Mouse (Mus musculus) cerebellum, adult 9-11 months (tissue): ENCODE results near the gene Pla2g4e.
"Not testable (repeated sequence)": the region's sequence is repeated elsewhere in the genome, so short reads cannot be mapped to it uniquely, and the experiment has no call there.

ENCODE experiments used
- DNase-seq: peaks from one replicate; pipeline ENCODE4 v3.0.0; 2022

Gene Pla2g4e

DNA sequence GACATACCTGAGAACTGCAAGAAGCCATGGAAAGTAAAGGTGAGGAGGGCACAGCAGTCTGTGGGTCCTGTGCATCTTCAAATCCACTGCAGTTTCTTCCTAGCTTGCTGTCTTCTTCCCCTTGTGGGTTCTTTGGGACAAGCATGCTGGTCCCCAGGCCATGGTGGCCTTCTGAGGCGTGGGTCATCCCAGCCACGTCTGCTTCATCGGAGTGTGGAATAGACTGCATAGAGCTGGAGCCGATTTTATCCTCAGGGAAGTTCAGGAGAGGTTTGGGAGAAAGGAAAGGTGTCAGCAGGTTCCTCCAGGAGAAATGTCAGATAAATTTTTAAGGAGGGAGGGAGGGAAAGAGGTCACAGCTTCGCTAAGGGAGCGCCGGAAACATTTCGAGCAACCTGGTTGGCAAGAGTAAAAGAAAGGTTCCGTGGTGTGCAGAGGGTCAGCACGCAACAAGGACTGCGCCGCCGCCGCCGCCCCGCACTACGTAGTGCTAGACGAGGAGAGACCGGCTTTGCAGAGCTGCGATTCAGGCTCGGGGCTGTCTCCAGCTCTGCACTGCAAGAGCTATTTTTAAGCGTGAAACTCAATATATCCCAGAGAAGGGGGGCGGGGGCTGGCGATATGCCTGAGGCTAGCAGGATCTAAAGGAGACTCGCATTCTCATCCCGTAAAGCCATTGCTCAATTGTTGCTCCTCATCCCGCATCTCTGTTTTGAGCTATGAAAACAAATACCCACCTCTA, at the start of gene Pla2g4e:
Gene Pla2g4e (minus strand): TSS at position 657 of the 742 bp plus-strand sequence.
- DNase-seq = peak; percentile 63

DNA sequence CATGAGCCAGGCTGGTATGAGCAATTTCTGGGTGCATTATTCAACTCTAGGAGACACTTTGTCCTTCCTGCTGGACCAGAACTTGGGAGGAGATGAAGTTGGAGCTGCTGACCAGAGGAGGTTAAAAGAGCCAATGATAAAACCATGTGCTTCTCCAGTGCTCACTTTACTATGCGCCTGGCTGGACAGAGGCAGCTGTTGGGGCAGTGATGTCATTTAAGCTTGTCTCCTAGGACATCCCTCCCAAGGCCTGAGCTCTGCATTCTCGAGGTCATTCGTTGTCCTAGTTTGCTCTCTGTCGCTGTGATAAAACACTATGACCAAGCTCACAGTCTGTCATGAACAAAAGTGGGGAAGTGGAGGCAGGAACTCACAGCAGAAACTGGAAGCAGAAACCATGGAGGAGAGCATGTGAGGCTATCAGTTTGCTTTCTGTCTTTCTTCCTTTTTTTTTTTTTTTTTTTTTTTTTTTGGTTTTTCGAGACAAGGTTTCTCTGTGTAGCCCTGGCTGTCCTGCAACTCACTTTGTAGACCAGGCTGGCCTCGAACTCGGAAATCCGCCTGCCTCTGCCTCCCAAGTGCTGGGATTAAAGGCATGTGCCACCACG, 46.4 kb upstream of the Pla2g4e start:
- DNase-seq = no peak

DNA sequence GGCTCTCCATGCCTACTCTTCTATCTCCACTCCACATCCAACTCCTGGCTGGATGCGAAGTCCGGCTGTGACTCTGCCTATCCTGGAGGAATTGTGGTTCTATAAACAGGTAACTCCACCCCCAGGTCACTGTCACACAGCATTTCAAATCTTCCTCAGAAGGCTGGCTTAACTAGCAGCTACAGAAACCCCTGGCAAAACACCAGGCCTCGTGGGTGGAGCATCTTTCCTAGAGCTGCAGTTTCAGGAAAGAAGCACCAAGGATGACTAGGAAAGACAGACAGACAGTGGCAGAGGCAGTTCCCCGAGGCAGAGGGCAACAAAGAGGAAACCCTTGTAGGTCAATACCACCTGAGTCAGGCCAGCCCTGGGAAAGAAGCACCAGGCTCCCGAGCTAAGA, 43.9 kb upstream of the Pla2g4e start, which contains the start of gene Pla2g4d:
Gene Pla2g4d (minus strand): TSS at position 203 of the 400 bp plus-strand sequence.
- DNase-seq = no peak

DNA sequence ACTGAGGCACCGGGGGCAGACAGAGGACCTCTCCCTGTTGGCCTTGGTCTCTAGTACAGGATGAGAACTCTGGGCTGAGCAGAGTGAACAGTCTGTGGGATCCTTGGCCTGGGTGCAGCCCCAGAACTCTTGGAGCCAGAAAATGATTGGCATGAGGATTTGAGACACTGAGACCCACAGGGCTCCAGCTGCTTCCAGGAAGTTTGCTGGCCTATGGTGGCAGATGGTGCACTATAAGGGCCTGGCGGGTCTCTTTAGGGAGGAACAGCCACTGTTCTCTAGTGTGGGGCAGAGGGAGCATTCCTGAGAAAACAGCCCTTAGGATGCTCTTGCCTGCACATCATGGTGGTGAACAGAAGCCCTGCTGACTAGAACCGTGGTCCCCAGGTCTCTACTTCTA, 43.3 kb upstream of the Pla2g4e start:
- DNase-seq = no peak

DNA sequence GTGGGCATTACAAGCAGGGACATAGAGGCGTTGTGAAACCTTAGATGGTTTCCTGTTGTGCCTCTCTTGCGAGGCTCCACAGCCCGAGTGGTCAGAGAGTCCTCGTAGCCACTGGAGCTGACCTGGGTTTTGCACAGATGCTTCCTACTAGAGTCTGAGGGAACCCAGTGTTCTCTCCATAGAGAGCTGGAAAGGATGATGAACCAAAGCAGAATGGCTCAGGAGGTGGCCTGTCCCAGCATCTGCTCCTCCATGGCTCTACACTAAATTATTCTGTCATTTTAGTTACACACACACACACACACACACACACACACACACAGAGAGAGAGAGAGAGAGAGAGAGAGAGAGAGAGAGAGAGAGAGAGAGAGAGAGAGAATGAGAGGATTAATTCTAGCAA, 40.5 kb upstream of the Pla2g4e start:
- DNase-seq = peak; percentile 62

DNA sequence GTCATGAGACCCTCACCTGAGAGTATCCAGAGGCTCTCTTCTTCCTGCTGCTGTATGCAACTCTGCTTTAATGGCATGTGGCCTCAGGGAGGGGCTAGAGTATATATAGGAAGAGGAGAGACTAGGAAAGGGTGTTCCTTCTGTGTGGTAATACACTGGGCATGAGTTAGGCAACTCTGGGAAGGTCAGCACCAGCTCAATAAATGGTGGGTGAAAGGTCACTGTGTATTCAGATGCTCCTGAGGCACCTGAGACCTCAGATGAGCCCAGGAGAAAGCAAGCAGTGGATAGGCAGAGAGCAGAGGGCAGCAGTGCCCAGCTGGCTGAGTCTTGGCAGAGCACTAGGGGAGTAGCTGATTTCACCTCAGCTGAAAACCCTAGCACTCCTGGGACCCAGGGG, 39.6 kb upstream of the Pla2g4e start:
- DNase-seq = no peak

DNA sequence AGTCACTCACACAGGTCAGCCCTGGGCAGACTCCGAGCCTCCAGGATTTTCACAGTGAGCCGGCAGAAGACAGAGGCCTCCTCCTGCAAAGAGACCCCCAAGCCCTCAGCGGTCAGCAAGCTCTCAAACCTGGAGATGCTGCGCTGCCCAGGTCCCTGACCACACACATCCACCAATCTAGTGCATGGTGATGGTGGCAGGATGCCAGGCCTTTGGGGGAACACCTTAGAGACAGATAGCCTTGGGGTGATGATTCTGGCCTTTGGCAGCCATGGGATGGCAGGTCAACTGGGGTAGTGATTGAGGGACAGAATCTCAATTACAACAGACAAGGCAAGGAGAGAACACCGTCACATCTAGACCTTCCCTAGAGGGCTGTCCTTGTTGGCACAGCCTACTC, 39.0 kb upstream of the Pla2g4e start:
- no peak for DNase-seq

DNA sequence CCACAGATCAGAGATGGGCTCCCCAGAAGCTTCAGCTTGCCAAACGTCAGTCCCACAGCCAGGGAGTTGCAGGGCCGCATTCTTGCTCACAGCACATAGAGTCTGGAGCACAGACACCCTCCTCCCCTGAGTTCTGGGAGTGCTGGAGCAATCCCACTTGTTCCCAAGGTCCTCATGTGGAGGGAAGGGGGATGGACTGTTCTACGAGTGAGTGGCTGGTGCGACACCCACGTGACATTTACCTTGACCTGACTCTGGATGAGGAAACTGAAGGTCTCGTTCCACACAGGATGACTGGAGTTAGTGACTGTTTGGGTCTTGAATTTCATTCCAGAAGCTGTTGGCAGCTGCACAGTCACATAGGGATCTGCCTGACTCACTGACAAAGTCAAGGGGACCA, 38.4 kb upstream of the Pla2g4e start:
- DNase-seq = no peak

DNA sequence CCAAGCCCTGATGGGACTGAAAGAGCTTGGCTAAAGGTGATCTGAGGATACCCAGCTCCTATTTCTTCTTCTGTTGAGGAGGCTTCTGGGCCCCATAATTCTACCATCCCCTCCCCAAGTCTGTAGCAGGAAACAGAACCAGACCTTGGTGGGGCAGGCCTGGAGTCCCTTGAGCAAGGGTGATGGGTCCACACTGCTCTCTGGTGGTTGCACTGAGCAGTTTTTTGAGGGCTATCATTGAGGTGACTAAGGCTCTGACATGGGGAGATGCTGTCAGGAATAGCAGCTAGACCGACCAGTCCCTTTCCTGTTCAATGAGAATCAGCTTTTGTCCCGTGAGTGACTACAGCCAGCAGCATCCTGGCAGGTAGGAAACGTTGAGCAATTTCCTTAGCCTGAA, 36.1 kb upstream of the Pla2g4e start:
- no peak for DNase-seq

DNA sequence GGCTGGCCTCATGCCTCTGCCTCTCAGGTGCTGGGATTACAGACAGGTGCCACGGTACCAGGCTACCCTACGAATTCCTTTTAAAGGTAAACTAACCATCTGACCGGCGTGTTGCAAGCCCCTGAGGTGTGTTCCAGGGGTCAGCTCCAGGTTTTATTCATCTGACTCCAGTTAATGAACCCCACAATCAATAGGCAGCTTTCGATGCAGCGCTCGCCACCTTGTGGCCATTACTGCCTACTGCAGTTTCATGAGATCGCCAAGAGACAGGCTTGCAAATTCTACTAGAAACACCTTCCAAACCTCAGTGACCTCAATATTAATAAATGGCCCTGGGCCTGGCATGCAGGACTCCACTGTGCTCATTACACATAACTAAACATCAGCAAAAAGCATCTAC, 34.8 kb upstream of the Pla2g4e start:
- DNase-seq = peak; percentile 64

DNA sequence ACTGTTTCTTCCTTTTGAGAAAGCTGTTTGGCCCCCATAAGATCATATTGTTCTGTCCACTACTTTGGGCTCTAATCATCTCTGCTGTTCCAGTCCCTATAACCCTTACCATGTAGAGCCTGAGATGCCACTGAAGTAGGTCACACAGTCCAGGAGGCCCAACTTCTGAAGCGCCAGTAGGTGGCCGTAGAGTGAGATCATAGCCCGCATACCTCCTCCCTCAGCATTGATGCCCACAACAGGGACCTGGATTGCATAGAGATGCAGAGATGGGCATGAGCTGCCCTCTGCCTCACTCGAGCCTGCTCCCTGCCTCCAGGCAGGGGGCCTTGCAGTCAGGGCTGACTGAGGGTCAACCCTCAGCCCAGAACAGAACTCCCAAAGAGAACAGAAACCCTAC, 31.8 kb upstream of the Pla2g4e start:
- no peak for DNase-seq

DNA sequence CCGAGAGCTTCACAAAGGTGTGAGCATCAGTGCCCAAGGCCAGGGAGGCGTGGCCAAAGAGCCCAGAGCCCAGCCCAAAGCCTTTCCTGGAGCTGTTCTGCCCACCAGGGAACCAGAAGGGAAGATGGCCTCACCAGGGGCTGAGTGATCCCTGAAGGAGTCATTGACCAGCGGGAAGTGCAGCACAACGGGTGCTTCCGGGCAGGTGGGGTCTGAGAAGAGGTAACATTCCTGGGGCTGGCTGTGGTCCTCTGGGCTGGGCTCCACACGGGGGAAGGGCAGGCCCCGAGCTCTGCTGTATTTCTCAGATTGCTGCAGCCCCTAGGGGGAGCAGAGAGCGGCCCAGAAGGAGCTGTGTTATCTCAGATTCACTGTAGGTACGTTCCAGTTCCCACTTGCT, 23.5 kb upstream of the Pla2g4e start:
- no peak for DNase-seq

DNA sequence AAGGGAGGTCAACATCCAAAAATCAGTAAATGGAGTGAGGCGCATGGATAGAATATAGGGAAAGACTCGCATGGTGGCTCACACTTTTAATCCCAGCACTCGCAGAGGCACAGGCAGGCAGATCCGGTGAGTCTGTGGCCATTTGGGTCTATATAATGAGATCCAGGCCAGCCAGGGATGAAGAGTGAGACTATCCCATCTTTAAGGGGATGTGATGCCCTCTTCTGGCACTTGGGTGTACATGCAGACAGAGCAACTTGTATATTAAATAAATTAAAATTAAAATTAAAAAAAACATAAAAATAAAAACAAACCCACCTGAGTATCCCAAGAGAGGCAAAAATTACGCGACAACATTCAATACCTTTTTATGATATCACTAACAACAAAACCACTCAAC, 20.4 kb upstream of the Pla2g4e start:
- DNase-seq = no peak

DNA sequence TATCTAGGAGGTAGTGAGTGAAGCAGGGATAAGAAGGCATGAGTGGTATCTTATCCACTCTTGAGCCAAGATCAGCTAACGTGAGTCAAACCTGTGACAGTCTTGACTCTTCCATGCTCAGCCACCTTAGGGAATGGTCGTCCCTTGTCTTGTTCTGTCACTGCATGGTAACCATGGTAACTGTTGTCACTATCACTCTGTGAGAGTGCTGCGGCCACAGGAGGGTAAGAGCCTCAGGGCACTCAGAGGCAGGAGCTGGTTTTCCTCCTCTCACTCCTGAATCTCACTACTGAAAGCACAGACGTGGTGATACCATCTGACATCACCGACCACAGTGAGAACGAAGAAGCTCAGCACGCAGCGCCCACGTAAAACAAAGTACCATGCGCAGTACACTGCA, 19.7 kb upstream of the Pla2g4e start:
- no peak for DNase-seq

DNA sequence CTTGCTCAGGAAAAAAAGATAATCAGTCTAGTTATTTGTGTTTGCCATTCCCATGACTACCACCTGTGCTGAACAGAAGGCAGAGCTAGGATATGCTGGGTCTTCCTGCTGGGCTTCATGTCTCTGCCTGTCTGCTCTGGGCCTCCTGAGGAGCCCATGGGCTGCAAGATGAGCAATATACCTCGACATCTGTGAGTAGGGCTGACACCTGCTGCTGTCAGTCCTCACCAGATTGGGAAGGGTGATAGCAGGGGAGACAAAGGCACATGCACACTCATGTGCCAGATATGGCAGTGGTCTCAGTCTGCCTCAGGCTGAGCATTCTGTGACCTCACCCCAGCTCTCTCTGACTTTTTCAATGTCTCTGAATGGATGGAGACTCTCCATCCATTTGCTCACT, 17.7 kb upstream of the Pla2g4e start:
- peak; percentile 55 for DNase-seq

DNA sequence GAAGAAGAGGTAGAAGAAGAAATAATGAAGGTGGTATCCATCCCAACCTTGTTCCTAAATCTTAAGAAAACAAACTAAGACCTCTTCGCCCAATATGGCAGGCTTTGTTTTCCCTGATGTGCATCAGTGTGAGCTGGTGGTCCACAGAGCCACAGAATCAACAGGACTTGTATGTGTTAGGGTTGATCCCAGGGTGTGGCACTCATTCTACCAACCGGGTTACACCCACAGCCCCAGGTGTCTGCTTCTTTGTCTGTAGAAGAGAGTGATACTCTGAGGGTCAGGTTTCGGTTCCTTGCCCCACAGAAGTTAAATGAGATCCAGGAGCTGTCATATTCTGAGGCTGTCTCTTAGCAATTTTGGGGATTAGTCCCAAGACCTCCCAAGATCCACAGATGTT, 16.2 kb upstream of the Pla2g4e start:
- no peak for DNase-seq

DNA sequence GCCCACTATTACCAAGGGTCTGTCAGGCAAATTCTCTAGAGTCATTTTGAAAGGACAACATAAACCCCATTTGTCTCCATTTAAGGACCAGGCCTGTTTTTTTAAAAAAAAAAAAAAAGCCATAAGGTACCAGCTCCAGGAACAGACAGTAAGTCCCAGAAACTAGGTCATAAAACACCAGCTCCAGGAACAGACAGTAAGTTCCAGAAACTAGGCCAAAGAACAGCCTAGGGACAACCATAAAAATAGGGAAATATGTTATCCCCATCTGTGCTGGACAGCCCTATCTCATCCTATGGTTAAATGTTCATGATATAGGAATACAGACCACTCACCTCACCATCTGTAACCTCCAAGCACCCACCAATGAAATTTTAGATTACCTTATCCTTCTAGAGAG, 11.1 kb upstream of the Pla2g4e start:
- DNase-seq = no peak

DNA sequence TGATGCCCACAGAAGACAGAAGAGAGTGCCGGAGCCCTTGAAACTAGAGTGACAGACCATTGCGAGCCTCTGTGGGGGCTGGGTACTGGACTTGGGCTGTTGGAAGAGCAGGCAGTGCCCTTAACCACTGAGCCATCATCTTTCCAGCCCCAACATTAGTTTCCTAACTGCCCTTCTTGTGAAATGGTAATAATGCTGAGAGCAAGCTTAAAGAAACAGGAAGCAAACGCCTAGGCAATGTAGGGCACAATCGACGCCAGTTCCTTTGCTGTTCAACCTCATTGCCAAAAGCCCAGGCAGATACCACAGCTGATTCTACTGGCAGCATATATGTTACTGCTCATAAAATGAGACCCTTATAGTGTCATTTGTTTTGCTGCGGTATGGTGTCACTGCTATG, 7.5 kb upstream of the Pla2g4e start:
- no peak for DNase-seq

DNA sequence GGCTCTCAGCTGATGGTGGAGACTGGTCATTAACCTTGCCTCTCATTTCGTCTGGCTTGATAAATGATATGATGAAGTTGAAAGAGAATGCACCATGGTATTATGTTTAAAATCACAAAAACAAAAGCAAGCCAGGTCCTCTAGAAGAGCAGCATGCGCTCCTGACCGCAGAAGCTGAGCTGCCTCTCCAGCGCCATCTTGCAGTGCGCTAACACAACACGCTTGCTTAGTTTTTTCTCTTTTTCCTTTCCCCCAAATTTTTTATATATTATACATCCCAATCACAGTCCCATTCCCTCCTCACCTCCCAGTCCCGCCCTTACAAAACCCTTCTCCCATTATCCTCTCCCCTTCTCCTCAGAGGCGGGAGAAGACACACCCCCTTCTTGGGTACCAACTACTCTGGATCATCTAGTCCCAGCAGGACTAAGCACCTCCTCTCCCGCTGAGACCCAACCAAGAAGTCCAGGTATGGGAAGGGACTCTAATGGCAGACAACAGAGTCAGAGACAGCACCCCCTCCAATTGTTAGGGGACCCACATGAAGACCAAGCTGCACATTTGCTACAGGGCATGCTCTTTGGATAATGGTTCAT, 384 bp upstream of the Pla2g4e start:
- DNase-seq = peak; percentile 48

DNA sequence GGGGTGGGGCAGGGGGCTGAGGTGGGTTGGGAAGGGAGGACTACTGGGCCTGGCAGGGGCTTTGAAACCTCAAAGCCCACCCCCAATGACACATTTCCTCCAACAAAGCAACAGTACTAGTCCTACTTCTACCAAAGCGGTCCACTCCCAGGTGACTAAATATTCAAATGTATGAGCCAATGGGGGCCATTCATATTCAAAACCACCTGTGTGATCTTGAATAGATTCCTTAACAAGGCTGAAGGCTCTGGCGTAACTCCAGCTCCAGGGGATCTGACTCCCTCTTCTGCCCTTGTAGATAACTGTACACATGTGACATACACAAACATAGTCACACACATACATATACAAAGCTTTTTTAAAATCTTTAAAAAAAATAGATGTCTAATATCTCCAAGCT, 1.1 kb downstream of the Pla2g4e start:
- peak; percentile 58 for DNase-seq

DNA sequence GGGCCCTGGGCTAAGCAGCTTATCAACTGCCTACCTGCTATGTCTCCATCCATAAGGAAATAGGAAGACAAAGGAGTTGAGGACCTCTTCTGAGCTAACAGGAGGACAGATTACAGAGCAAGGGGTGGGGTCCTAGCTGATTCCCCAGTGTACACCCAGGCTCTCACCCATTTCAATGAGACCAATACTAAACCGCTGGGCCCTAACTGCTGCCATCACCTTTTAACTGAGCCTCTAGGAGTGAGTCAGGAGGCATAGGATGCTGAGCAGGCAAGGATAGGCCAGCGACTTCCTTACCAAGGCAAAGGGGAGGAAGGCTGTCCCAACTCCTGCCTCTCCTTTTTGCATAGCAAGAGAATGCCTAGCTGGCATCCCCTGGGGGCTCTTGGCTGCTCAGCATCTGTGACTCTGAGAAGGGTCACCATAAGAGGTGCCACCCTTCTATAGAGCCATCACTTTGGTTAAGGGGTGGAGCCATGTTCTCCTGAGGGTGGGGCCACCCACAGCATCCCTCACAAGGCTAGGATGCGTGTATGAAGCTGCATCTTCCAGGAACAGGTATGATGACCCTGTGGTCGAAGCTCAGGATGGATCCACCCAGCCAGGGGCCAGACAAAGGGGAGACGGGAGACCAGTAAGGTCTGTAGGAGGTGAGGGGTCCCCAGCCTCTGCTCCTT, 2.2 kb downstream of the Pla2g4e start:
- DNase-seq = peak; percentile 63

DNA sequence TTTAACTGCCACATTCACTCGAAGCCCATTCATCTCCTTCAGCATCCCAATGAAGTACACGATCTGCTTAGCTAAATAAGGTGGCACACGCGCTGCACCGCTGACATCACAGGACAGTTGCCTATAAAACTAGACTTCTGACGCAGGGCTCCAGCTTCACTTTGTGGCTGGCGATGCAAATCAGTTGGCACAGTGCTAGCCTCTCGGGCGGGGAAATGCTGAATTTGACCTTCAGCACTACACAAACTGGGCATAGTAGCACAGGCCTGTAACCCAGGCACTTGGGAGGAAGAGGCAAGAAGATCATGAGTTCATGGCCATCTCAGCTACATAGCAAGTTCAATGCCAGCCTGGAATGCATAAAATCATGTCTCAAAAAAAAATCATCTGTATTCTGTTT, 6.4 kb downstream of the Pla2g4e start:
- DNase-seq = not testable (repeated sequence)

DNA sequence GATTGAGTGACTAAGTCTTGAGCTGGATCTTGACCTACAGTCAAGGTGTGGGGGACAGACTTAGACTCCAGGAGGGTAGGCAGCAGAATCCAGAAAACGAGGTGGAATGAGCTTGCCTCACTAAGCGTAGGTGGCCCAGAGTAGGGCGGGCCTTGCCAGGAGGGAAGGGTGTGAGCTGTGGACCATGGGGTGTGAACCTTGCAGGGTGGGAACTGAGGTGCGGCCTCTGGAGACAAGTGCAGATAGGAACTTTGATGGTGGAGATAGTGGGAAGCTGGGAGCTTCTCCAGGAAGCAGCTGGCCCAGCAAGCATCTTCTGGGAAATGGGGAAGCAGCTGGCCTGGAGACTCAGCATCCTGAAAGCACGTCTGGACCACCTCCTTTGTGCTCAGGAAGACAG, 7.4 kb downstream of the Pla2g4e start:
- DNase-seq = no peak
